Mouse (Mus musculus): Measurements from ENCODE around the gene Magi1.

The Magi1 gene

GRCm38 (mm10) chr6:93819282-93819681, 464.4 kb downstream of the Magi1 start:
- DNase-seq (ENCODE audit: low spot score) = no peak

DNA sequence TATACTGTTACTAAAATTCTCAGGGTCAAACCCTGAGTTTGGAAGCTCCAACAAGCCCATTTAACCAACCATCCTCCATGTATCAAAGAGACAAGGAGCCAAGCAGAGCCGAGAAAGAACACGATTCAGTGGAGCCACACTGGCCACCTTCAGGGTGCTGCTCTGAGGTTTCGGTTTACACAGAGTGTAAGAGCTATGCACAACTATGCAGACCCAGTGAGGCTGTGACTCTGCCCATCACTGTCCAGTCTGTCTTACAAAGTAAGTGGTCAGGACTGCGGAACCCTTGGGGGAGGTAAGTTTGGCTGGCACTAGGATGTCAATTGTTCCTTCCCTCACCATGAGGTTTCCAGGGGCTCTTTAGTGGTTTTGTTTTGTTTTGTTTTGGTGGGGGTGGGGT, 465.2 kb downstream of the Magi1 start:
- DNase-seq (ENCODE audit: low spot score) = no peak

DNA sequence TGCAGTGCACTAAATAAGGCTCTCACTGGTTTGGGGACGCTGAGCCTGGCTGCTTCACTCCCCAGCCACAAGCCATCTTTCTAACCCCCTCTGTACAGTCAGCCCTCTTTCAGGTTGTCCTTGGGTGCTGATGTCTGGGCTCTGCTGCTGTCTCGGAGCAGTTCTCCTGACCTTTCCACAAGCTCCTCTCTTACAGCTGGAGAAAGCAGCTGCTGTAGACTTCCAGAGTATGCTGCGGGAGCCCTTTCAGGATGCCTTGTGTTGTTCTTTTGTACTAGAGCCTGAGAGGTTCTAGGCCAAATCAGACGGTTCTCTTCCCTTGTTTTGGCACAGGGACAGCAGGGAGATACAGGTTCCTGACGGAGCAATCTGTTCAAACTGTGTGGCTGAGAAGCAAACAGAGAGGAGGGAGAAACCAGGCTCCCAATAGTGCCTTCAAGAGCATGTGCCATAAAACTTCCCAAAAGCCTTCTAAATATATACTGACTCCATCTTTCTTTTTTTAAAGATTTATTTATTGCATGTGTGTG, 478.2 kb downstream of the Magi1 start:
- no peak for DNase-seq (ENCODE audit: low spot score)

DNA sequence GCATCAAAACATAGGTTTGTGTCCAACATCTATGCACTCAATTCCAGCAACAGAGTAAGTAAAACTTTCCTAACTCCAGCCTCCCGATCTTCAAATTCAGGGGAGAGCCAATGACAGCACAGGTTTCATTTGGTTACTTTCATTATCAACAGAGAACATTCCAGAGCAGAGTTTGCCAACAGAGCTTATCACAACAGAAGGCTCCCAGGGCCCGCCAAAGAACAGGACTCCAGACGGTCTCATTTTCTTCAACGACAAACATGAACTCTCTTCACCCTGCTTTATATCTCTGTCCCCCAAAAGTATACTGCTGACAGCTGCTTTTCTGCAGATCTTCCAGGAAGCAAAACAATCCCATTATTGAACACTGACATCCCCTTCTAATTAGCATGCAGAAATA, 481.3 kb downstream of the Magi1 start:
- DNase-seq (ENCODE audit: low spot score) = no peak

DNA sequence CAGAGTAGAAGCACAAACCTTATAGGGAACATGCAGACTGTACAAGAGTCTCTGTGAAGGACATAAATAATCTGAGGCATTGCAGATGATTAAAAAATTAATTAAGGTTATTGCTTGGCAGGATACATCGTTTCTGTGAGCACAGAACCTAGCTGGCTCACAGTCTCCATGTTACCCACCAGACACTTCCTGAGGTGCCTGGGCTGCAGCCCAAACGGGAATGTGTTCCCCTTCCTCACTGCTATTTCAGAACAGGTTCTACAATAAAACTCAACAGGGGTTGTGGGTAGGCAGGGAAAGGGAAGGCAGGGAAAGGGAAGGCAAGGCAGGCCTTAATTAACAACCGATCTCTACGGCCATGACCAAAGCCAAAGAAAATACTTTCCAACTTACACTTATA, 483.3 kb downstream of the Magi1 start:
- DNase-seq (ENCODE audit: low spot score) = no peak

DNA sequence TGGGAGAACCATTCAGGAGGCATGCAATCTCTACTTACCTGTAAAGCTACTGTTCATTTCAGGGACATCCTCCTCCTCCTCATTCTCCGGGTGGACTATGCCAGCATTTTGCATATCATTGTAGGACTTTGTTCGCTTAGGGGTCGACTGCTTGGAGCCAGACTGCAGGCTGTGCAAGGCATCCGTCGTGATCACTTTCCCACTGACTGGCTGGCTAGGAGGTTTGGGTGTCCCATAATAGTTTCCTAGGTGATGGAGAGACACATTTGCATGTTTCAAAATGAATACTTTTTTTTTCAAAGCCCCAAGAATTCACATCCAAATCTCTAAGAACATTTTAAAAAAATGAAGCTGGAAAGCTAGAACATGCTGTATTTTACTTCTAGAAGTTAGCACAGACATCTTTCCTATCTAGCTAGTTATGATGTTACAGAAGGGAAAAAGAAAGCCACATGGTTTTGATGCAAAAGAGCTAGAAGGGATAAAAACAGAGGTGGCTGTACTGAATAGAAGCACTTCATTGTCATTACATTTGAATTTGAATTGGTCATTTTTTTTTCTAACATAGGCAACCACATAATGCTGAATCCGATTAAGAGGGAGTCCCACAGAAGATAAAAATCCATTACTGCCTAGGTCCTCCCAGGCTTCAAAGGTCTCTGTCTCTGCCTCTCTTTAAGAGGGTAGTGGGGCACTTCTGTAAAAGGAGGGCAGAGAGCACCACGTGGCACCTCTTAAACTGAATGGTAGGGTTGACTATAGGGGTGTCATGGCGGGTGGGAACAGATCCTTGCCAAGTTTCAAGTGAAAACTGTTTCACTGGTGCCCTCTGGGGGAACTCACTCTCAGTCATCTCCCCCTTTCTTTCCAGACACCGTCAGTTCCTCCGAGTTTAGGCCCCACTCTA, 491.2 kb downstream of the Magi1 start:
- no peak for DNase-seq (ENCODE audit: low spot score)

GRCm38 (mm10) chr6:93789721-93790120, 494.0 kb downstream of the Magi1 start:
- DNase-seq (ENCODE audit: low spot score) = no peak

- DNase-seq (ENCODE audit: low spot score) = no peak
Observed at GRCm38 (mm10) chr6:93787042-93787441, 496.7 kb downstream of the Magi1 start.

GRCm38 (mm10) chr6:93786220-93786619, 497.5 kb downstream of the Magi1 start:
- no peak for DNase-seq (ENCODE audit: low spot score)

GRCm38 (mm10) chr6:93771081-93771480, 512.6 kb downstream of the Magi1 start:
- DNase-seq (ENCODE audit: low spot score) = peak; percentile 31

DNA sequence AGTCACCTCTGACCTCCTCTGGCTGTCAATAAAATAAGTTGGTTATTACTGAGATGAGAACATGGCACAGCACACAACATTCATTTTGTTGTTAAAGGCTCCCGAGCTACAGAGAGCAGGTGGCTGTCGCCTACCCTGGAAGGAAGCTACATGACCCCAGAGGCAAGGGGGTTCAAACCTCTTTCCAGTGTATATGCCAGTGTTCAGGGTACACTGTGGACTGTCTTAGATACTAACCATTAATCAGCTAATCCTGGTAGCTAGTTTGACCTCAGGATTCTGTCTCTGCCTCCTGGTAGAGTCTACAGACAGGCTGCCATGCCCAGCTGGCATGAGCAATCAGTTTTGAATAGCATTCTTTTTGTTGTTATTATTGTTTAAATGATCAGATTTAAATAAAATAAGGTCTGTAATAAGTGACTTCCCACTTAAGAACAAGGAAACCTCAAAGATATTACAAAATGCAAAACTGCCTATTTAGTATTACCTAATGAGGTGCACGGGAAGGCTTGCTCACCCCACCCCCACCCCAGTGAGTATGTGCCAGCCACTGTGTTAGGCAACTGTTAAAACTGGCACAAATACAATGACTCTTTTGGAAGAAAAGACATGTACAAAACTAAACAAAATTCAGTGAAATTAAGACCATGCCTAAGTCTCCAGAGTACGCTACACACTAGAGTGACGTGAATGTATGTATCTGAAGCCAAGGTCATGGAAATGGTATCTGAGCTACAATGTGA, 513.3 kb downstream of the Magi1 start:
- DNase-seq (ENCODE audit: low spot score) = peak; percentile 87

- DNase-seq (ENCODE audit: low spot score) = peak; percentile 29
Observed at GRCm38 (mm10) chr6:93758114-93758513, 525.6 kb downstream of the Magi1 start.

DNA sequence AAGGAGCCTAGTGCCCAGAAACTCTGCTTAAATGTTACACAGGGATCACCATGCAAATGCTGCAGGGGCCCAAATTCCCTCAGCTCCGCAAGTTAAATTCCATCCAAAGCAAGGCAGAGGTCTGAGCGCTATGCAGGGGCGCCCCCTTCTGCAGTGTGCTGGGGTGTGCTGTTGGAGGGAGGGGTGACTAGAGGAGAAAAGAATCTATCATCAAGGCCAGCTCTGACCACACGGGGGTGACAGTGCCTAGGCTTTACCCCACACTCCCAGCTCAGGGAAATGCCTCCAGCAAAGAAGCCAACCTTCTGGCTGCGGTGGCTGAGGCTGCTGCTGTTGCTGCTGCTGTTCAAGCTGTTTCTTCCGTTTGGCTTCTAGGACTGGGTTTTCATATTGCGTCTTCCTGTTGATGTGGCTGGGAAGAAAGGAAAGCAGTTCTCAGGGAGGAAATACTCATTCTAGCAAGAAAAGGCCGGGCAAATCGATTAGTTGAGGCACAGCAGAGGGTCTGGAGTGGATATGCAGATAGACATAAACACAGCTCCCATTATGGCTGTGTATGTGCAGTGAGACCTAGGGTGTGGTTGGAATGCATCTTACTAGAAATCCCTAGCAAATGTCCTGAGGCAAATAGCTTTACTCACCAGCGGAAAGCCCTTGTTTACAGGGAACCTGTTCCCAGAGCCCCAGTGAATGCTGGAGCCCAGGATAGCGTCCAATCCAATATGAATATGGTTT, 526.2 kb downstream of the Magi1 start:
- peak; percentile 96 for DNase-seq (ENCODE audit: low spot score)

GRCm38 (mm10) chr6:93743145-93743544, 540.6 kb downstream of the Magi1 start:
- no peak for DNase-seq (ENCODE audit: low spot score)

- DNase-seq (ENCODE audit: low spot score) = no peak
Observed at GRCm38 (mm10) chr6:93739786-93740185, 543.9 kb downstream of the Magi1 start.

DNA sequence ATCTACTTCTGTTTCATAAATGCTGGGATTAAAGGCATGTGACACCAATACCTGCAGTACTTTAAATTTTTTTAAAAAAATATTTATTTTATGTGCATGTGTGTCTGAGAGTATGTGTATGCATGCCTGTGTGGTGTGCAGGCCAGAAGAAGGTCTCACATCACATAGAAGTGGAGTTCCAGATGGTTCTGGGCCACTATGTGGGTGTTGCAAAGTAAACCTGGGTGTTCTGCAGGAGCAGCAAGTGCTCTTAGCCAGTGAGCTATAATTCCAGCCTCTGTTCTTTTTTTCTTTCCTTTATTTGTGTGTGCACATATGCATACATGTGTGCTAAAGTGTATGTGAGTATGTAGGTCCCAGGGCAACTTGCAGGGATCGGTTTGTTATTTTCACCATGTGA, 546.6 kb downstream of the Magi1 start:
- no peak for DNase-seq (ENCODE audit: low spot score)

GRCm38 (mm10) chr6:93736071-93736470, 547.6 kb downstream of the Magi1 start:
- DNase-seq (ENCODE audit: low spot score) = peak; percentile 66

GRCm38 (mm10) chr6:93733800-93734199, 549.9 kb downstream of the Magi1 start:
- DNase-seq (ENCODE audit: low spot score) = no peak

DNA sequence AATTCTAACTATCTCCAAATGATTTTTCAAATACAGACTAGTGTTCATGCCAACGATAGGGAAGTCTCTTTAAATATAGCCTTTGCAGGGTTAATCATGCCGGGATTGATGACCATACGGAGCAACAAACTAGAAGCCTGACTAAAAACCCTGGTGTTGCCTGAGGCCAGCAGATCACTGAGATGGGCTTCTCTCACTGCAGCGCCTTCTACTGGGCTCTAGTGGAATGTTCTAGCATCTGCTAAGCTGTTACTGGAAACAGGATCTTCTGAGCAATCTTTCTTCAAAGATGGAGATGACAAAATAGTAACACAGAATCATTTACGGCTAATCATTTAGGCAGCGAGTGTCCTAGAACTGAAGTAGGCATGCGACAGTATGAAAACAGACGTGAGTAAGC, 554.0 kb downstream of the Magi1 start:
- no peak for DNase-seq (ENCODE audit: low spot score)

GRCm38 (mm10) chr6:93728791-93729190, 554.9 kb downstream of the Magi1 start:
- DNase-seq (ENCODE audit: low spot score) = peak; percentile 88

DNA sequence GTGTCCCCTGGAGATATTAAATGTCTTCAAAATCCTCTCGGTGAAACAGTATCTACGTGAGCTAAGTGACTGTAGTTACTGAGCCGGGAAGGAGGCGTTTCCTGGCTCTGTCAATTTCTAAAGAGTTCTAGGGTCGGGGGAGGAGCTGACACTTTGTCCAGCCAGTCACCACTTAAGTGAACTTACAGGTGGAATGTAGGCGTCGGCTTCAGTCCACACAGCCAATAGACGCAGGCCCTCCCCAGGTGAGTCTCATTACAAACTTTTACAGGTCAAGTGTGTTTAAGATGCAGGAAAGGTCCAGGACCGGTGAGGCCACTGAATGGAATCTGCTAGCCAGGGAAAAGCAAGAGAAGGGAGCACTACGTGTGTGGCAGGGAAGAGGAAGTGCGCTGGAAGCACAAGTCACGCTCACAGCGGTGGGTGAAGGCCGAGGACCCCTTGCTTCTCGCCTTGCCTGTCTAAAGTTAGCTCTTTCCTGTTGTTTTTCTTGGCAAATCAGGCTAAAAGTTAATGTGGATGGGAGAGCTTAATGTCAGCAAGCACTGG, 556.0 kb downstream of the Magi1 start:
- DNase-seq (ENCODE audit: low spot score) = no peak

Measured in adipocyte (in vitro differentiated cells).